8 mouse cellular contexts compared by ENCODE assay signal in the genomic region with DNA sequence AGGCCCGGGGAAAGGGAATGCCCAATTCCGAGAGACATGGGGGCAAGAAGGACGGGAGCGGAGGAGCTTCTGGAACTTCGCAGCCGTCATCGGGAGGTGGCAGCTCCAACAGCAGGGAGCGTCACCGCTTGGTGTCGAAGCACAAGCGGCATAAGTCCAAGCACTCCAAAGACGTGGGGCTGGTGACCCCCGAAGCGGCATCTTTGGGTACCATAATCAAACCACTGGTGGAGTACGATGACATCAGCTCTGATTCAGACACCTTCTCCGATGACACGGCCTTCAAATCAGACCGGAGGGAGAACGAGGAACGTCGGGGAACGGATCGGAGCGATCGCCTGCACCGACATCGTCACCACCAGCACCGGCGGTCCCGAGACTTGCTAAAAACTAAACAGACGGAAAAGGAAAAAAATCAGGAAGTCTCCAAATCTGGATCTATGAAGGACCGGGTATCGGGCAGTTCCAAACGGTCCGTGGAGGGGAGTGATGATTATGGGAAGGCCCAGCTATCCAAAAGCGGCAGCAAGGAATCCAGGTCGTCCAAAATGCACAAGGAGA. TPM values are rescaled to one million over a fixed set of nuclear protein-coding genes. Genes with fewer than 3 reads are reported as not detected.
DNase-seq lines count a peak whose midpoint lies in the region; ATAC-seq and TF ChIP-seq lines count a peak whose summit lies in the region.

No protein-coding gene starts in this region.

- H3ac ChIP-seq in C2C12 (ENCODE audit: control insufficient read depth, insufficient read length, low read depth) (peak overlapping the region; percentile 86), myocyte (ENCODE audit: control insufficient read depth, insufficient read length) (peak overlapping the region; percentile 94)

- no peak for TF ChIP-seq CTCF in C2C12 (IDR thresholded peaks at IDR 0.05; ENCODE audit: control insufficient read depth, insufficient read depth, insufficient read length)

- no peak for TF ChIP-seq POLR2A in myocyte (IDR thresholded peaks at IDR 0.05; ENCODE audit: insufficient read length, low read depth)

- H3K79me2 ChIP-seq in C2C12 (ENCODE audit: control insufficient read depth, insufficient read depth) (peaks cover 58% of the 10 kb centered on the region), myocyte (ENCODE audit: control insufficient read depth, insufficient read depth) (peaks cover 53% of the 10 kb centered on the region)

- intact Hi-C loops in heart, postnatal 14 days (cut with DNase I) = loop anchor here (5.0 kb wide), 1 partner anchor 171 kb away; no protein-coding TSS in a partner anchor
- intact Hi-C loops in left cerebral cortex, postnatal 25 days (cut with DNase I) = loop anchor here (5.0 kb wide), 1 partner anchor 181 kb away; the partner anchor contains the start of gene Cacnb1

- peak overlapping the region; percentile 100 for H3K9ac ChIP-seq in heart, embryonic 14.5 days (ENCODE audit: low read length)

- H3K36me3 ChIP-seq in C2C12 (ENCODE audit: control insufficient read depth, insufficient read depth) (peaks cover 35% of the 10 kb centered on the region), myocyte (ENCODE audit: control insufficient read depth, insufficient read depth) (peaks cover 5% of the 10 kb centered on the region)
- H3K36me3 ChIP-seq in heart, embryonic 14.5 days (ENCODE audit: control insufficient read depth, insufficient read depth, low read length) = peaks cover 23% of the 10 kb centered on the region

- H3K27me3 ChIP-seq in C2C12 (ENCODE audit: control insufficient read depth, insufficient read depth, insufficient read length) (no peaks in the 10 kb centered on the region), myocyte (ENCODE audit: control insufficient read depth, insufficient read depth, insufficient read length) (peaks cover under 1% of the 10 kb centered on the region)
- no peaks in the 10 kb centered on the region for H3K27me3 ChIP-seq in heart, embryonic 14.5 days (ENCODE audit: control insufficient read depth, insufficient read depth, low read length)

- H3K4me3 ChIP-seq in C2C12 (ENCODE audit: insufficient read depth, poor library complexity, severe bottlenecking) (peak overlapping the region; percentile 90), myocyte (peak overlapping the region; percentile 90)
- peak overlapping the region; percentile 92 to 95 for H3K4me3 ChIP-seq in heart, embryonic 14.5 days (ENCODE audit: control insufficient read depth in 1 of 2, insufficient read depth in 1 of 2, low read depth in 1 of 2, low read length in 2 of 2)

- H3K27ac ChIP-seq in heart, embryonic 14.5 days (replicated peaks in 1 of 2; ENCODE audit: control insufficient read depth in 1 of 2, insufficient read depth in 1 of 2, low read depth in 2 of 2, low read length in 2 of 2) = peak overlapping the region; percentile 78 to 100

- H3K79me3 ChIP-seq in C2C12 (ENCODE audit: low read depth) = peaks cover 52% of the 10 kb centered on the region

- H3K9me3 ChIP-seq in heart, embryonic 14.5 days (ENCODE audit: control insufficient read depth, low read length) = no peaks in the 10 kb centered on the region

- under 1% methylated on average over 37 of the region's 37 CpGs for WGBS in heart, embryonic 14.5 days

- peaks cover 0 to 6% of the 10 kb centered on the region in 2 experiments; a peak in 1 of 4 replicates for H3K4me1 ChIP-seq in heart, embryonic 14.5 days (ENCODE audit: control insufficient read depth in 2 of 2, insufficient read depth in 2 of 2, low read length in 2 of 2)

- peak; percentile 22; the same call in 1 of the 2 replicates for ATAC-seq in heart, embryonic 14.5 days (ENCODE audit: insufficient number of reproducible peaks, insufficient read depth, low FRiP score, low read depth)

- DNase-seq in heart, adult 8-10 months (ENCODE audit: low spot score) = peak; percentile 43
- no peak for DNase-seq in heart, postnatal 14 days
- peak; percentile 59 for DNase-seq in cerebellum, adult 9-10 months
- peak; percentile 51 to 57 for DNase-seq in left cerebral cortex, postnatal 25 days (ENCODE audit: low spot score in 2 of 2)
- no peak for DNase-seq in retina, embryonic 14.5 days (ENCODE audit: low spot score)

- peak overlapping the region; percentile 84 for H3K4me2 ChIP-seq in heart, embryonic 14.5 days (ENCODE audit: low read length)
- H3K4me2 ChIP-seq in myocyte (ENCODE audit: low read depth) = peak overlapping the region; percentile 80

TF ChIP-seq in C2C12, 6 proteins besides CTCF, POLR2A, EP300 and RAD21:
- TF ChIP-seq MYOG (IDR thresholded peaks at IDR 0.05; ENCODE audit: control insufficient read depth, extremely low read depth, insufficient read length) = no peak
- no peak for TF ChIP-seq MYOD1 (IDR thresholded peaks at IDR 0.05; ENCODE audit: control insufficient read depth, insufficient read length, low read depth)
- TF ChIP-seq CEBPB (IDR thresholded peaks at IDR 0.05; ENCODE audit: low read depth) = no peak
- TF ChIP-seq USF1 (IDR thresholded peaks at IDR 0.05; ENCODE audit: low read depth) = no peak
- TF ChIP-seq MAX (IDR thresholded peaks at IDR 0.05) = no peak
- TF ChIP-seq FOSL1 (IDR thresholded peaks at IDR 0.05; ENCODE audit: insufficient read depth, low read length, poor library complexity, severe bottlenecking) = no peak
TF ChIP-seq in C2C12: peak in this region for 0.

TF ChIP-seq in myocyte, 11 proteins besides CTCF, POLR2A, EP300 and RAD21:
- TF ChIP-seq REST (IDR thresholded peaks at IDR 0.05; ENCODE audit: insufficient read depth, insufficient read length) = no peak
- TF ChIP-seq POLR2AphosphoS2 (IDR thresholded peaks at IDR 0.05; ENCODE audit: insufficient read length, low read depth) = peak; percentile 59
TF ChIP-seq in myocyte: peak in this region for 1.

RNA-seq across cellular contexts. Expression of gene Cdk12, which starts 0.6 kb away (rescaled TPM):
- total RNA-seq in heart, adult 8-10 months (2022) = 10 to 100 TPM; 20.1 to 22.5 (median 21.8) TPM
- total RNA-seq in heart, postnatal 14 days (2021) = 10 to 100 TPM; 26.3 to 27.6 TPM
- 8.7 TPM for polyA plus RNA-seq in C2C12 (2012; fragmentation: generic; extraction: Trizol)
- polyA plus RNA-seq in heart, embryonic 14.5 days (2014; fragmentation: Nextera tagmentation; extraction: Ambion mirVana) = 9.8 and 9.9 TPM in 2 replicates
- total RNA-seq in left cerebral cortex, postnatal 25 days (2021) = 10 to 100 TPM; 35.2 to 38.8 TPM
- polyA plus RNA-seq in myocyte (2012; fragmentation: generic; extraction: Trizol) = 7.3 TPM

RNA-seq across cellular contexts. Expression of gene Med1, which starts 10.3 kb away (rescaled TPM):
- 10 to 100 TPM; 40.4 to 41.8 (median 41.2) TPM for total RNA-seq in heart, adult 8-10 months (2022)
- total RNA-seq in heart, postnatal 14 days (2021) = 10 to 100 TPM; 38.0 to 42.9 TPM
- polyA plus RNA-seq in C2C12 (2012; fragmentation: generic; extraction: Trizol) = 18.0 TPM
- 40.2 TPM in 2 replicates for polyA plus RNA-seq in heart, embryonic 14.5 days (2014; fragmentation: Nextera tagmentation; extraction: Ambion mirVana)
- 10 to 100 TPM; 49.6 to 49.7 TPM for total RNA-seq in left cerebral cortex, postnatal 25 days (2021)
- polyA plus RNA-seq in myocyte (2012; fragmentation: generic; extraction: Trizol) = 15.9 TPM

RNA-seq across cellular contexts. Expression of gene Fbxl20, which starts 53.2 kb away (rescaled TPM):
- total RNA-seq in heart, adult 8-10 months (2022) = 10 to 100 TPM; 16.6 to 22.3 (median 18.8) TPM
- 10 to 100 TPM; 19.7 to 22.4 TPM for total RNA-seq in heart, postnatal 14 days (2021)
- 2.0 TPM for polyA plus RNA-seq in C2C12 (2012; fragmentation: generic; extraction: Trizol)
- polyA plus RNA-seq in heart, embryonic 14.5 days (2014; fragmentation: Nextera tagmentation; extraction: Ambion mirVana) = 14.9 and 17.7 TPM in 2 replicates
- total RNA-seq in left cerebral cortex, postnatal 25 days (2021) = 10 to 100 TPM; 35.5 to 39.4 TPM
- polyA plus RNA-seq in myocyte (2012; fragmentation: generic; extraction: Trizol) = 5.9 TPM

Comparison
In these comparisons a context has a peak if more than half of its experiments do, and no peak if none do; other contexts are left out.
1. DNase-seq: peak in heart, adult 8-10 months (single experiment), cerebellum, adult 9-10 months (single experiment) and left cerebral cortex, postnatal 25 days (2 of 2); none in heart, postnatal 14 days (0 of 2) and retina, embryonic 14.5 days (single experiment).
2. Peak in every context shown above with its lines, with median percentiles within 50 percentile points of each other: H3K4me3 ChIP-seq.